Mouse (Mus musculus): Measurements from ENCODE around the gene Rfx8. TPM values are rescaled to one million over a fixed set of nuclear protein-coding genes. Genes with fewer than 3 reads are reported as not detected.

The Rfx8 gene
- total and polyA plus RNA-seq, 3 experiments: not detected

DNA sequence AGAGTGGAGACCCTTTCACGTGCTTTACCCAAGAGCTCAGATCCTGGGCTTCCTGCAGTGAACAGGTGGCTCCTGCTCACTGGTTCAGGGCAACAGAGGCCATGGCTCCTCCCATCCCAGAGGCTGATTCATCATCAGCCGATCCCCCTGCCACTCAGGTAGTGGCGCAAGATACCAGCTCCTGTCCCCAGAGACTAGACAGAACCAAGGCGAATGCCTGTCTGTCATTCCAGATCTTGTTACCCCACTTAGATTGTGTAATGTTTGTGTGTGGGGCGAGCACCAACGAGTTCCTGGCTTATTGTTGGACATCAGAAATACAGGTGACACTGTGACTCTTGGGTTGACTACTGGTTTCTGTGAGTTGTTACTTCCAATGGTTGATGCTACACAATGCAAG, 9.1 kb upstream of the Rfx8 start:
- Histone ChIP-seq H3K4me1 (ENCODE audit: control insufficient read depth in 1 of 2, insufficient read depth in 2 of 2, low read length in 2 of 2) (no peaks in the 10 kb centered on the region), H3K27me3 (ENCODE audit: control insufficient read depth in 1 of 2, insufficient read depth in 2 of 2, low read length in 2 of 2) (no peaks in the 10 kb centered on the region), H3K36me3 (ENCODE audit: control insufficient read depth in 1 of 2, insufficient read depth in 2 of 2, low read length in 2 of 2) (no peaks in the 10 kb centered on the region), H3K79me2 (ENCODE audit: control insufficient read depth, insufficient read depth, low read length, poor library complexity) (no peaks in the 10 kb centered on the region), H3K9me3 (replicated peaks; ENCODE audit: insufficient read depth, low read length) (no peaks in the 10 kb centered on the region), H3K27ac (ENCODE audit: control insufficient read depth, low read depth, low read length) (no peak overlapping the region), H3K4me3 (ENCODE audit: control insufficient read depth in 1 of 2, insufficient read depth in 1 of 2, low read depth in 2 of 2, low read length in 2 of 2) (no peak overlapping the region), H3K9ac (ENCODE audit: control insufficient read depth, low read depth, low read length, poor library complexity, severe bottlenecking) (no peak overlapping the region)
- no peak for DNase-seq (ENCODE audit: low read depth, low spot score)
- TF ChIP-seq POLR2A (IDR thresholded peaks at IDR 0.05; ENCODE audit: control insufficient read depth in 1 of 2, insufficient read depth in 1 of 2, low read depth in 1 of 2, low read length in 2 of 2, poor library complexity in 1 of 2) (no peak), RAD21 (IDR thresholded peaks at IDR 0.05; ENCODE audit: low read depth, low read length) (no peak), NELFE (IDR thresholded peaks at IDR 0.05; ENCODE audit: low read depth, low read length) (no peak), MAFK (IDR thresholded peaks at IDR 0.05; ENCODE audit: borderline replicate concordance, low read depth, low read length) (no peak), MAZ (IDR thresholded peaks at IDR 0.05; ENCODE audit: low read depth, low read length) (no peak), JUND (IDR thresholded peaks at IDR 0.05; ENCODE audit: low read depth, low read length) (no peak), KAT2A (conservative IDR thresholded peaks at IDR 0.05; ENCODE audit: low read depth, low read length) (no peak), ETS1 (IDR thresholded peaks at IDR 0.05; ENCODE audit: low read depth, low read length) (no peak), MYB (IDR thresholded peaks at IDR 0.05; ENCODE audit: low read depth, low read length) (no peak), GATA1 (IDR thresholded peaks at IDR 0.05; ENCODE audit: low read depth, low read length) (no peak), BHLHE40 (IDR thresholded peaks at IDR 0.05; ENCODE audit: borderline replicate concordance, low read depth, low read length) (no peak), CHD1 (IDR thresholded peaks at IDR 0.05; ENCODE audit: low read depth, low read length) (no peak), RCOR1 (IDR thresholded peaks at IDR 0.05; ENCODE audit: low read depth, low read length) (no peak), POLR2AphosphoS5 (IDR thresholded peaks at IDR 0.05; ENCODE audit: borderline replicate concordance, low read depth, low read length) (no peak), ELF1 (IDR thresholded peaks at IDR 0.05; ENCODE audit: low read depth, low read length) (no peak), GABPA (IDR thresholded peaks at IDR 0.05; ENCODE audit: low read depth, low read length) (no peak), CTCF (IDR thresholded peaks at IDR 0.05 in 2 of 3, conservative IDR thresholded peaks at IDR 0.05 in 1 of 3; ENCODE audit: control insufficient read depth in 1 of 3, insufficient read depth in 1 of 3, low read depth in 2 of 3, low read length in 3 of 3, poor library complexity in 1 of 3, severe bottlenecking in 1 of 3) (no peak), USF1 (IDR thresholded peaks at IDR 0.05; ENCODE audit: low read depth, low read length) (no peak)

DNA sequence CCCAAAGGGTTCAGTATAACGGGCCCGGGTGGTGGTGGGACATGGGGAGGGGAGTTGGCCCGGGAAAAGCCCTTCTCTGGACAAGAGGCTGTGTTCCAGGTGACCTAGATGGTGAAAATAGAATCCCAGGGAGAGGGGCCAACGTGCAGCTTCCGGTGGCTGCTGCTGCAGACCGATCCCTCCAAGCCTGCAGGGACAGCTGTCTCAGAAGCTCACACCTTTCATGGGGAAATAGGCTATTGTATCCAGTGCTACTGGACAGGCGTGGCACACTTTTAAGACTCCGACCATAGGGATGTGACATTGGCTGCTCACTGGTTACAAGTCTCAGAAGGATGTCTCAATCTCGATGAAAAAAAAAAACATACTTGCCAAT, 542 bp upstream of the Rfx8 start:
- DNase-seq (ENCODE audit: low read depth, low spot score): no peak
- Histone ChIP-seq H3K9ac (ENCODE audit: control insufficient read depth, low read depth, low read length, poor library complexity, severe bottlenecking) (no peak overlapping the region), H3K4me1 (ENCODE audit: control insufficient read depth in 1 of 2, insufficient read depth in 2 of 2, low read length in 2 of 2) (no peaks in the 10 kb centered on the region), H3K27ac (ENCODE audit: control insufficient read depth, low read depth, low read length) (no peak overlapping the region), H3K27me3 (ENCODE audit: control insufficient read depth in 1 of 2, insufficient read depth in 2 of 2, low read length in 2 of 2) (no peaks in the 10 kb centered on the region), H3K4me3 (ENCODE audit: control insufficient read depth in 1 of 2, insufficient read depth in 1 of 2, low read depth in 2 of 2, low read length in 2 of 2) (no peak overlapping the region), H3K36me3 (ENCODE audit: control insufficient read depth in 1 of 2, insufficient read depth in 2 of 2, low read length in 2 of 2) (no peaks in the 10 kb centered on the region), H3K79me2 (ENCODE audit: control insufficient read depth, insufficient read depth, low read length, poor library complexity) (no peaks in the 10 kb centered on the region), H3K9me3 (replicated peaks; ENCODE audit: insufficient read depth, low read length) (no peaks in the 10 kb centered on the region)
- TF ChIP-seq ZKSCAN1 (IDR thresholded peaks at IDR 0.05; ENCODE audit: low read depth, low read length) (no peak), GABPA (IDR thresholded peaks at IDR 0.05; ENCODE audit: low read depth, low read length) (no peak), CHD2 (IDR thresholded peaks at IDR 0.05; ENCODE audit: low read length) (no peak), TAL1 (IDR thresholded peaks at IDR 0.05; ENCODE audit: low read length) (no peak), CHD1 (IDR thresholded peaks at IDR 0.05; ENCODE audit: low read depth, low read length) (no peak), EP300 (IDR thresholded peaks at IDR 0.05; ENCODE audit: low read depth in 1 of 2, low read length in 2 of 2) (no peak), E2F4 (IDR thresholded peaks at IDR 0.05; ENCODE audit: borderline replicate concordance, low read depth, low read length) (no peak), MYC (IDR thresholded peaks at IDR 0.05; ENCODE audit: low read depth, low read length) (no peak), MAFK (IDR thresholded peaks at IDR 0.05; ENCODE audit: borderline replicate concordance, low read depth, low read length) (no peak), MAX (IDR thresholded peaks at IDR 0.05; ENCODE audit: low read length) (no peak), POLR2AphosphoS2 (IDR thresholded peaks at IDR 0.05; ENCODE audit: low read length) (no peak), SMC3 (IDR thresholded peaks at IDR 0.05; ENCODE audit: low read depth, low read length) (no peak)
